Mouse (Mus musculus) midbrain, embryonic 12.5 days (tissue): ENCODE data around the gene Tcl1b5. TPM values are rescaled to one million over a fixed set of nuclear protein-coding genes. Genes with fewer than 3 reads are reported as not detected.
"Not testable (repeated sequence)": the region's sequence is repeated elsewhere in the genome, so short reads cannot be mapped to it uniquely, and the experiment has no call there.

Experiments used
- ATAC-seq: fragments of 200-750 bp; cut with Nextera tagmentation; 2 replicates; pipeline ENCODE4 v1.8.0; 2017; ENCODE audit warnings: low read depth, moderate TSS enrichment, moderate library complexity; ENCODE audit not compliant: low FRiP score
- H3K27ac ChIP-seq: fragments of 300-500 bp; sonication (generic); replicated peaks from 2 replicates; pipeline ENCODE4 v1.5.1; 2016; ENCODE audit warnings: mild to moderate bottlenecking
- H3K27me3 ChIP-seq: fragments of 300-500 bp; sonication (generic); 2 replicates; pipeline ENCODE4 v1.6.1; 2016; ENCODE audit warnings: mild to moderate bottlenecking
- H3K36me3 ChIP-seq: fragments of 300-500 bp; sonication (generic); 2 replicates; pipeline ENCODE4 v1.6.1; 2016
- H3K4me1 ChIP-seq: fragments of 300-500 bp; sonication (generic); 2 replicates; pipeline ENCODE4 v1.6.1; 2016
- H3K4me2 ChIP-seq: fragments of 300-500 bp; sonication (generic); replicated peaks from 2 replicates; pipeline ENCODE4 v1.6.1; 2016; ENCODE audit warnings: mild to moderate bottlenecking, moderate library complexity
- H3K4me3 ChIP-seq: fragments of 300-500 bp; sonication (generic); 2 replicates; pipeline ENCODE4 v1.5.1; 2016; ENCODE audit warnings: mild to moderate bottlenecking
- H3K9ac ChIP-seq: fragments of 300-500 bp; sonication (generic); replicated peaks from 2 replicates; pipeline ENCODE4 v1.6.1; 2016; ENCODE audit warnings: mild to moderate bottlenecking, moderate library complexity
- H3K9me3 ChIP-seq: fragments of 300-500 bp; sonication (generic); 2 replicates; pipeline ENCODE4 v1.6.1; 2016; ENCODE audit warnings: mild to moderate bottlenecking
- WGBS: fragments of 180-500 bp; shearing (Covaris S2); methylation state at CpG from one replicate; pipeline ENCODE4 v1.1.7; 2016; 5-methylcytosine and 5-hydroxymethylcytosine counted together
- polyA plus RNA-seq: library from polyadenylated mRNA; unstranded; fragments of >200 nt; fragmentation: Nextera tagmentation; extraction: Ambion mirVana; gene quantifications from 2 replicates; pipeline ENCODE4 v1.2.1, GENCODE M21; 2016

Tcl1b5 gene
- not detected in 2 replicates for polyA plus RNA-seq

GRCm38 (mm10) chr12:105176044-105176443 is at the start of gene Tcl1b5:
Tcl1b5 (plus strand) TSS chr12:105176344.
- H3K4me3 ChIP-seq, H3K27ac ChIP-seq, H3K4me2 ChIP-seq, ATAC-seq, H3K4me1 ChIP-seq, H3K36me3 ChIP-seq, H3K9me3 ChIP-seq, H3K27me3 ChIP-seq, H3K9ac ChIP-seq: not testable (repeated sequence)
- WGBS: 69% methylated on average over 3 of the region's 3 CpGs

GRCm38 (mm10) chr12:105126516-105126915 is 49.6 kb upstream of the Tcl1b5 start:
- Histone ChIP-seq H3K4me1 (no peaks in the 10 kb centered on the region), H3K9ac (no peak overlapping the region), H3K4me2 (no peak overlapping the region), H3K4me3 (no peak overlapping the region), H3K9me3 (no peaks in the 10 kb centered on the region), H3K27me3 (no peaks in the 10 kb centered on the region), H3K36me3 (no peaks in the 10 kb centered on the region), H3K27ac (no peak overlapping the region)
- no peak for ATAC-seq
- 35% methylated on average over 4 of the region's 4 CpGs for WGBS

- 88% methylated on average over 2 of the region's 2 CpGs for WGBS
- no peaks in the 10 kb centered on the region for H3K36me3 ChIP-seq
- H3K27me3 ChIP-seq: no peaks in the 10 kb centered on the region
- H3K4me1 ChIP-seq: no peaks in the 10 kb centered on the region
- no peak overlapping the region for H3K9ac ChIP-seq
- no peak overlapping the region for H3K27ac ChIP-seq
- no peaks in the 10 kb centered on the region for H3K9me3 ChIP-seq
- no peak for ATAC-seq
- no peak overlapping the region for H3K4me2 ChIP-seq
- no peak overlapping the region for H3K4me3 ChIP-seq
Measured at GRCm38 (mm10) chr12:105127607-105128006, 48.5 kb upstream of the Tcl1b5 start.

GRCm38 (mm10) chr12:105129494-105130205 is 46.5 kb upstream of the Tcl1b5 start:
- 78% methylated on average over 3 of the region's 3 CpGs for WGBS
- not testable (repeated sequence) for ATAC-seq, H3K9ac ChIP-seq

GRCm38 (mm10) chr12:105134167-105134566 is 42.0 kb upstream of the Tcl1b5 start:
- ATAC-seq, H3K4me1 ChIP-seq, H3K9ac ChIP-seq, H3K4me3 ChIP-seq, H3K36me3 ChIP-seq, H3K9me3 ChIP-seq, H3K4me2 ChIP-seq, H3K27me3 ChIP-seq, H3K27ac ChIP-seq: not testable (repeated sequence)
- 80% methylated on average over 2 of the region's 2 CpGs for WGBS

More at GRCm38 (mm10) chr12:105129494-105130205, 46.5 kb upstream of the Tcl1b5 start:
- H3K4me1 ChIP-seq, H3K27me3 ChIP-seq, H3K4me2 ChIP-seq, H3K27ac ChIP-seq, H3K4me3 ChIP-seq, H3K36me3 ChIP-seq, H3K9me3 ChIP-seq: not testable (repeated sequence)

GRCm38 (mm10) chr12:105134826-105135225 is 41.3 kb upstream of the Tcl1b5 start:
- 84% methylated on average over 4 of the region's 4 CpGs for WGBS
- not testable (repeated sequence) for ATAC-seq, H3K4me3 ChIP-seq, H3K4me2 ChIP-seq, H3K27me3 ChIP-seq, H3K9ac ChIP-seq, H3K4me1 ChIP-seq, H3K36me3 ChIP-seq, H3K9me3 ChIP-seq, H3K27ac ChIP-seq

- H3K36me3 ChIP-seq, H3K4me2 ChIP-seq, H3K9me3 ChIP-seq, ATAC-seq, H3K4me3 ChIP-seq, H3K27ac ChIP-seq, H3K9ac ChIP-seq, H3K27me3 ChIP-seq, H3K4me1 ChIP-seq: not testable (repeated sequence)
- WGBS: 94% methylated on average over 1 of the region's 1 CpGs
Measured at GRCm38 (mm10) chr12:105137729-105138128, 38.4 kb upstream of the Tcl1b5 start.

- 94% methylated on average over 3 of the region's 3 CpGs for WGBS
- Histone ChIP-seq H3K27me3 (no peaks in the 10 kb centered on the region), H3K9me3 (no peaks in the 10 kb centered on the region), H3K27ac (no peak overlapping the region), H3K36me3 (no peaks in the 10 kb centered on the region), H3K4me2 (no peak overlapping the region), H3K4me3 (no peak overlapping the region), H3K4me1 (no peaks in the 10 kb centered on the region), H3K9ac (no peak overlapping the region)
- no peak for ATAC-seq
Measured at GRCm38 (mm10) chr12:105143096-105143495, 33.0 kb upstream of the Tcl1b5 start.

GRCm38 (mm10) chr12:105144928-105145327 is 31.2 kb upstream of the Tcl1b5 start:
- not testable (repeated sequence) for H3K36me3 ChIP-seq, H3K4me2 ChIP-seq, H3K27me3 ChIP-seq, H3K4me3 ChIP-seq, ATAC-seq, H3K9me3 ChIP-seq, H3K4me1 ChIP-seq, H3K27ac ChIP-seq, H3K9ac ChIP-seq
- 45% methylated on average over 1 of the region's 1 CpGs for WGBS

- Histone ChIP-seq H3K4me2 (no peak within 1 kb of the TSS), H3K36me3 (no peaks in the 10 kb centered on the region), H3K27me3 (no peaks in the 10 kb centered on the region), H3K4me1 (no peaks in the 10 kb centered on the region), H3K27ac (no peak within 1 kb of the TSS), H3K9ac (no peak within 1 kb of the TSS), H3K9me3 (0 out of 2 replicates have a peak, but pooled peaks cover under 1% of the 10 kb centered on the region), H3K4me3 (no peak within 1 kb of the TSS)
- ATAC-seq: no peak
- 85% methylated on average over 3 of the region's 3 CpGs for WGBS
Measured at GRCm38 (mm10) chr12:105145714-105146113, 30.4 kb upstream of the Tcl1b5 start, which contains the start of gene Tcl1b2. Tcl1b2 (plus strand) TSS chr12:105146014.

- not testable (repeated sequence) for H3K9ac ChIP-seq, H3K4me2 ChIP-seq, H3K4me3 ChIP-seq, ATAC-seq, H3K36me3 ChIP-seq, H3K9me3 ChIP-seq, H3K4me1 ChIP-seq, H3K27me3 ChIP-seq, H3K27ac ChIP-seq
- 85% methylated on average over 4 of the region's 4 CpGs for WGBS
Measured at GRCm38 (mm10) chr12:105155286-105155685, 20.9 kb upstream of the Tcl1b5 start.

- ATAC-seq: no peak
- no peak overlapping the region for H3K4me2 ChIP-seq
- 78% methylated on average over 6 of the region's 6 CpGs for WGBS
- no peaks in the 10 kb centered on the region for H3K4me1 ChIP-seq
- H3K4me3 ChIP-seq: no peak overlapping the region
- H3K9me3 ChIP-seq: no peaks in the 10 kb centered on the region
- no peaks in the 10 kb centered on the region for H3K27me3 ChIP-seq
- no peak overlapping the region for H3K27ac ChIP-seq
- no peaks in the 10 kb centered on the region for H3K36me3 ChIP-seq
- no peak overlapping the region for H3K9ac ChIP-seq
Measured at GRCm38 (mm10) chr12:105158842-105159241, 17.3 kb upstream of the Tcl1b5 start.

GRCm38 (mm10) chr12:105159390-105159789 is 16.8 kb upstream of the Tcl1b5 start, which contains the start of gene Tcl1b1:
Tcl1b1 (plus strand) TSS chr12:105159690.
- H3K4me1 ChIP-seq: no peaks in the 10 kb centered on the region
- ATAC-seq: no peak
- H3K4me3 ChIP-seq: no peak within 1 kb of the TSS
- H3K27me3 ChIP-seq: no peaks in the 10 kb centered on the region
- H3K9ac ChIP-seq: no peak within 1 kb of the TSS
- 84% methylated on average over 4 of the region's 4 CpGs for WGBS
- no peaks in the 10 kb centered on the region for H3K9me3 ChIP-seq
- no peaks in the 10 kb centered on the region for H3K36me3 ChIP-seq
- no peak within 1 kb of the TSS for H3K27ac ChIP-seq
- H3K4me2 ChIP-seq: no peak within 1 kb of the TSS
